Mouse (Mus musculus) c-Kit-positive CD71-negative TER-119-negative erythroid progenitor cells, embryonic 14.5 days (primary cell): ENCODE results near the gene H2-T22.
"Not testable (repeated sequence)": the region's sequence is repeated elsewhere in the genome, so short reads cannot be mapped to it uniquely, and the experiment has no call there.

ENCODE experiments used
- DNase-seq: peaks from one replicate; pipeline ENCODE4 v3.0.0-alpha.2; 2013; ENCODE audit warnings: low read depth

Gene H2-T22

GRCm38 (mm10) chr17:36042610-36043169 is at the start of gene H2-T22, which contains the start of gene Gm6034:
Gene H2-T22, minus strand, starts transcription at chr17:36042747.
Gene Gm6034, plus strand, starts transcription at chr17:36042961.
- peak; percentile 81 for DNase-seq

GRCm38 (mm10) chr17:36091933-36092332 is 49.4 kb upstream of the H2-T22 start:
- DNase-seq: not testable (repeated sequence)

GRCm38 (mm10) chr17:36085976-36086375 is 43.4 kb upstream of the H2-T22 start:
- DNase-seq: not testable (repeated sequence)

DNA sequence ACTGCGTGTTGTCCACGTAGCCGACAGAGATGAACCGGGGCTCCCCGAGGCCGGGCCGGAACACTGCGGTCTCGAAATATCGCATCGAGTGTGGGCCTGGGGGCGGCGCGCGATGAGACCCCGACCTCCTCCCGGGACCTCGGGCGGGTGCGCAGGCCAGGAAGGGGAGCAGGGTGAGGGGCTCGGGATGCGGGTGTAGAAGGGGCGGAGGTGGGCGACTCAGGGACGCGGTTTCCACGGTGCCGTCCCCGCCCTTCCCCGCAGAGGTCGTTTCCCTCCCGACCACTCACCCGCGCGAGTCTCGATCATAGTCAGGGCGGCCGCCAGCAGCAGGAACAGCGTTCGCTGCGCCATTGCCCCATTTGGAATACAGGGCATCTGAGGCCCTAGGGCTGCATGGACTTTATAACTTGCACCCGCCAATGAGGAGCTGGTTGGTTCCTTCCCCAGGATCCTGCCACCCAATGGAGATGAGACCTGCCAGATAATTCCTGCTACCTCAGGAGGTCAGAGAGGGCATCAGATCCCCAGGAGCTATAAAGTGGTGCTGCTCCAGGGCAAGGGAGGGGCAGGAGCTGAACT is 41.4 kb upstream of the H2-T22 start:
- no peak for DNase-seq

DNA sequence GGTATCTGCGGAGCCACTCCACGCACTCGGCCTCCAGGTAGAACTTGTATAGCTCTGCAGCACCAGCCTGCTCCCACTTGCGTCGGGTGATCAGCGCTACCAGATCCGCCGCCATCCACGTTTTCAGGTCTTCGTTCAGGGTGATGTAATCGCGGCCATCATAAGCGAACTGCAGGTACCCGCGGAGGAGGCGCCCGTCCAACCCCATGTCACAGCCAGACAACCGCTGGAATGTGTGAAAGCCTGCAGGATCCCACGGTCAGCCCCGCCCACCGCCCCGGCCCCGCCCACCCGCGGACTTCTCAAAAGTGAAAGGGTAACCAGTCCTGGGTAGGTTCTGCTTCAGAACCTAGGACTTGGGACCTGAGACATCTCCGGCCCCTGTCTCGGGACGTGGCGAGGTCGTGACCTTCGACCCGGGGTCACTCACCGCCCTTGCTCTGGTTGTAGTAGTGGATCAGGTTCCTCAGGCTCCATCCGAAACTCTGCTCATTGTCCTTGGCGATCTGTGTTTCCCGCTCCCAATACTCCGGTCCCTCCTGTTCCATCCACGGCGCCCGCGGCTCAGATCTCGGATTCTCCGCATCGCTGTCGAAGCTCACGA is 40.8 kb upstream of the H2-T22 start:
- DNase-seq: peak; percentile 26

DNA sequence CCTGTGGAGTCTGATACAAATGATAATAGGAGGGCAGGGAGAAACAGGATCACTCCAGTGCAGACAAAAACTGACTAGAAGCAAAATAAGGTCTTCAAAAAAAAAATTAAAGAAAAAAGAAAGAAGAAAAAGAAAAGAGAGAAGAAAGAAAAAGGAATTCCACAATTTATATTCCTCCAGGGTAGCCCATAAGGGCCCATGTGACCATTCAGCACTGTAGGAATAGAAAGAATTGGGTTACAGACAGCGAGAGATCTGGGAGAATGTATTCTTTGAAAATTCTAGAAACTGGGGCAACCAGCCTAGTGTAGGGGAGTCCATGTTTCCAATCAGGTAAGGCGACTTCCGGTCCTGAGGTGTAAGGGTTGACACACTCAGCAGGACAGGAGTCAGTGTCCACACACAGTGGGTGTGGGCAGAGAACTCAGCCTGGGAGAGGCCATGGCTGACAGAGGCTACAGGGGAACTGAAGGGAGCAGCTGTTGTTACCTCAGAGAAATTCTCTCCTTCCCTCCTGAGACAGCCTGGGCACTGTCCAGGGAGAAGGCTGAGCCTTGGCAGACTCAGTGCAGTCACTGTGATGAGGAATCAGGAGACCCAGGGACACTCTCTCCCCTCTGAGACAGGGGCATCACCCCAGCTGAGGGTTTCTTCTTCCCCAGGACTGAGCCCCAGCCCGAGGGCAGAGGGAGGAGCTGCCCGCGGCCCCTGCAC is 40.1 kb upstream of the H2-T22 start:
- DNase-seq: not testable (repeated sequence)

DNA sequence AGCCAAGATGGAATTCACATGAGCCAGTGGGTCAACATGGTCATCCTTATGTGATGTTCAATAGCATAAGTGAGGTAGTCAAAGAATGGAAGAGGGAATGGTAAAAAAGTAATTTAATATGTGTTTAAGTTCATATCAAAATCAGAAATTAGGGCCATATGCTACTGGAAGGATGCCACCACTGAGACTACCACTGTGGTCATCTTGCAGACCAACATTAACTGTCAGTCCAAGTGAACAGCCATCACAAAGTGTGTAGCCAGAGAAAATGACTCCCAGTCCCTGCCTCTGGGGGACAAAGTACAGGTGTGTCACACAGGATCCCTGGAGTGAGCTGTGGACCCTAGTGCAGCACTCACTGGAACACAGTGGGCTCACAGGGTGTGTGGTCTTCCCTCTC is 39.4 kb upstream of the H2-T22 start:
- not testable (repeated sequence) for DNase-seq

DNA sequence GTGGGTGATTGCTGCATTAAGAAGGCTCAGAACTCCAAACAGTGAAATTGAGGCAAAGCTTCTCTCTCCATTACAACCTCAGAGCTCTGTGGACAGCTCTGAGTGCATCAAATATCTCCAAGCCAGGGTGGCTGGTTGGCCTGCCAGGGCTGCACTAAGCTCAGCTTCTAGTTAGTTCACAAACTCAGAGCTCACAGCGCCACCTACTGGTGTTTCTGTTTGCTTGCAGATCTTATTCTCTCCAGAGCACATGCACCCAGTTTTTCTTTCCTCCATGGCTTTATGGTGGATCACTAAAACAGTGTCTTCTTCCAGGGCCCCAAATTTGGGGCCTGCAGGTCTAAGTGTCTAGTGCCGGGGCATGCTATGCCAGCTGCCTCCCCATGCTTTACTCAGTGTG is 18.3 kb upstream of the H2-T22 start:
- peak; percentile 92 for DNase-seq

DNA sequence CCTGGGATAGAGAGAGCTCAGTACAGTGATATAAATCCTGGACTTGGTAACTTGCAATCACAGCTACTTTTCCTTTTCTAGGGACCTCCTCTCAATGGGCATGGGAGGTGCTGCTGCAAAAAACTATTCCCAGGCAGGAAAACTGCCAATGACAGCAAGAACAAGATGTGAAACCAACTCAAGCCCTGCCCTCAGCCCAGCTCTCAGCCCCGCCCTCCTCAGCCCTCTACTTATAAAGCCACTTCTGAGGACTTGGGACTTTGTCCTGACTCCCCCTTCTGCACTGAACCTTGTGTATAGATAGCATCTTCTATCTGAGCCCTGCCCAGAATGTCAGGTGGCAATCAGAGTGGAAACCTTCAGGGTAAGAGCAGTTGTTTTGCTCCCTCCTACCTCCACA is 15.8 kb upstream of the H2-T22 start, which contains the start of gene Gm11127:
Gene Gm11127 (minus strand): TSS at position 10 of the 400 bp plus-strand sequence.
- not testable (repeated sequence) for DNase-seq

GRCm38 (mm10) chr17:36057927-36058326 is 15.4 kb upstream of the H2-T22 start:
- DNase-seq: not testable (repeated sequence)

- no peak for DNase-seq
Observed at GRCm38 (mm10) chr17:36043286-36043685, 739 bp upstream of the H2-T22 start.

GRCm38 (mm10) chr17:36042055-36042454 is 492 bp downstream of the H2-T22 start:
- DNase-seq: not testable (repeated sequence)

DNA sequence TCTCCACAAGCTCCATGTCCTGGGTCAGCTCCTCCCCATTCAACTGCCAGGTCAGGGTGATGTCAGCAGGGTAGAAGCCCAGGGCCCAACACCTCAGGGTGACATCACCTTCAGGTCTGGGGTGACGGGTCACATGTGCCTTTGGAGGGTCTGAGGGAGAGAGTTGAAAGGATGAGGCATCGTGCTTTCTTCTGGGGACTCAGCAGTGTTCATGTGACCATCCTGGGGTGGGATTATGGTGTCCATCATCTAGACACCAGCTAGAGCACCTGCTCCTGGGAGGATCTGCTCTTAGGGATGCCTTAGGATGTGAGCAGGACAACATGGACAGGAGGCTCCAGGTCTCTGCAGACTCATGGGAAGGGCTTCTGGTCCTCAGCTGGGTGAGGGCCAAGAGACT is 1.9 kb downstream of the H2-T22 start:
- not testable (repeated sequence) for DNase-seq

- not testable (repeated sequence) for DNase-seq
Observed at GRCm38 (mm10) chr17:36036126-36036525, 6.4 kb downstream of the H2-T22 start.

DNA sequence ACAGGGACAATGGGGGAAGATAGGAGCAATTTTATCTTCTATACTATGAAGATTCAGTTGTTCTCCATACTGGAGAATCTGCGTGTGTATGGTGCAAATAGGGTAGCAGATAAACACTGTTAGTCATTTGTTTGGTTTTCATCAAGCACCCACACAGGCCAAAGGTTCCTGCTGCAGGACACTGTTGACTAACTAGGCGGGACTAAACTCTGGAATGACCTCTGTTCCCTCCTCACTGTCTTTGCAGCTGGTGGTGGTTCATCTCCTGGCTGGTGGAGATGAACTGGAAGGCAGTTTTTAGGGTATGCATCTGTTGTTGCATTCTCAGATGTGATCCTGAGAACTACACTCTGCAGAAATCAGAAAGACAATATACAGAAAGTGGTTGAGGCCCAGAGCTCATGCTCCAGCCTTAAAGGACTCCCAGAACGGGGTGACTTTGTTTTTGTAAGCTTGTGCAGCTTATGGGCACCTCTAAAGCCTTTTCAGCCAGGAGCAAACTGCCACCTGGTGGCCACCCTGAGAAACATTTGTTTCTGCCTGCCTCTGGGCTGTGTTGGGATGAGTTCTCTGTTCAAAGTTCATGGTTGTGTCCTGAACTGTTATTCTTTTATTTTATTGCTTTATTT is 7.4 kb downstream of the H2-T22 start:
- not testable (repeated sequence) for DNase-seq

GRCm38 (mm10) chr17:36034524-36034923 is 8.0 kb downstream of the H2-T22 start:
- DNase-seq: not testable (repeated sequence)

DNA sequence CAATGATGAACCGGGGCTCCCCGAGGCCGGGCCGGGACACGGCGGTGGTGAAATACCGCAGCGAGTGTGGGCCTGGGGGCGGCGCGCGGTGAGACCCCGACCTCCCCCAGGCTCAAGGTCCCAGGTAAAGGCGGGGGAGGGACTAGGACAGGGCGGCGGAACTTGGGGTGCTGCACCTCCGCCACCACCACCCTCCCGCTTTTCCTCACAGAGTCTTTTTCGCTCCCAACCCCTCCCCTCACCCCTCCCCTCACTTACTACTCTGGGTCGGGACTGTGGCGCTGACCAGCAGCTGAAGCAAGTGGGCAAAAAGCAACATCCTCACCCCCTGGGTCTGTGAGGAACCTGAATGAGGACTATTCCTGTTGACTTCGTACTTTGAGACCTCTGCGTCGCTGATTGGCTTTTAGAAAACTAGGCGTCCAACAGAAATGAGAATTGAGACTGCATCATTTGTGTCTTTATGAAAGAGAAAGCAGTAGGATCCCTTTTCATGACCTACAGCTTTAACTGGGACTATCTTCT is 10.1 kb downstream of the H2-T22 start, which contains the start of gene H2-T23:
Gene H2-T23 (minus strand): TSS at position 505 of the 525 bp plus-strand sequence.
- DNase-seq: not testable (repeated sequence)

DNA sequence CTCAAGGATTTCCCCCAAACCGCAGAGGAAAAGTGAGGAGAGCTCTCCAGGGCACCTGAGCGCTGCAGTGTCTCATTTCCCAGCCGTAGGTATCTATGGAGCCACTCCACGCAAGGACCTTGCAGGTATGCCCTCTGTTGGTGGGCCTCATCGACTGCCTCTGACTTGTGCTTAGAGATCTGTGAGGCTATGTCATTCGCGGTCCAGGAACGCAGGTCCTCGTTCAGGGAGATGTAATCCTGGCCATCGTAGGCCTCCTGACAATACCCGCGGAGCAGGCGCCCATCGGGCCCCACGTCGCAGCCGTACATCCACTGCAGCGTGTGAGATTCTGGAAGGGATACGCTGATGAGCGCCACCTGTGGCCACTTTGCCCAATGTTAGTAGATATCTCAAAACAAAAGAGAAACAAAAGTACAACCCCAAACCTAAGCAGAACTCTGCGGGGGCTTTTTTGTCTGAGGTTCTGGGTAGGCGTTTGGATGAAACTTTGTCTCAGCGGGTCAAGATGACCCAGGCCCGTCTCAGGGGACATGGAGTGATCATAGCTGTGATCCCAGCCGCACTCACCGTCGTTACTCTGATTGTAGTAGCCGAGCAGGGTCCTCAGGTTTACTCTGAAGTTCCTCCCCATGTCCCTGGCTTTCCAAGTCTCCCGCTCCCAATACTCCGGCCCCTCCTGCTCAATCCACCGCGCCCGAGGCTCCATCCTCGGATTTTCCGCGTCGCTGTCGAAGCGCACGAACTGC is 10.8 kb downstream of the H2-T22 start:
- not testable (repeated sequence) for DNase-seq

- not testable (repeated sequence) for DNase-seq
Observed at GRCm38 (mm10) chr17:36030703-36031582, 11.6 kb downstream of the H2-T22 start.
